Mouse (Mus musculus) intestine, embryonic 14.5 days (tissue): Measurements from ENCODE around the gene Klc1. TPM values are rescaled to one million over a fixed set of nuclear protein-coding genes. Genes with fewer than 3 reads are reported as not detected.

Source experiments
- ATAC-seq: fragments of 200-750 bp; cut with Nextera tagmentation; replicated peaks from 2 replicates; pipeline ENCODE4 v1.8.0; 2017; ENCODE audit warnings: low read depth, moderate number of reproducible peaks, moderate TSS enrichment, moderate library complexity; ENCODE audit not compliant: low FRiP score, low TSS enrichment
- DNase-seq: peaks from one replicate; pipeline ENCODE4 v3.0.0-alpha.2; 2018; ENCODE audit warnings: low spot score
- H3K27ac ChIP-seq: fragments of 300-500 bp; sonication (generic); 2 replicates; pipeline ENCODE4 v1.5.1; 2014; ENCODE audit warnings: low read depth, mild to moderate bottlenecking, control low read depth
- H3K27me3 ChIP-seq: fragments of 300-500 bp; sonication (generic); replicated peaks from 2 replicates; pipeline ENCODE4 v1.6.1; 2014; ENCODE audit warnings: low read length, control low read depth; ENCODE audit not compliant: control insufficient read depth, insufficient read depth
- H3K36me3 ChIP-seq: fragments of 300-500 bp; sonication (generic); 2 replicates; pipeline ENCODE4 v1.6.1; 2014; ENCODE audit warnings: low read length, control low read depth; ENCODE audit not compliant: control insufficient read depth, insufficient read depth
- H3K4me1 ChIP-seq: fragments of 300-500 bp; sonication (generic); replicated peaks from 2 replicates; pipeline ENCODE4 v1.6.1; 2014; ENCODE audit warnings: low read length, control low read depth, mixed read lengths; ENCODE audit not compliant: control insufficient read depth, insufficient read depth
- H3K4me2 ChIP-seq: fragments of 300-500 bp; sonication (generic); 2 replicates; pipeline ENCODE4 v1.6.1; 2014; ENCODE audit warnings: low read length
- H3K4me3 ChIP-seq: fragments of 300-500 bp; sonication (generic); 2 replicates; pipeline ENCODE4 v1.5.1; 2014; ENCODE audit warnings: low read depth, low read length, control low read depth, mixed read lengths
- H3K9ac ChIP-seq: fragments of 300-500 bp; sonication (generic); 2 replicates; pipeline ENCODE4 v1.6.1; 2014; ENCODE audit warnings: mild to moderate bottlenecking, low read length
- H3K9me3 ChIP-seq: fragments of 300-500 bp; sonication (generic); 2 replicates; pipeline ENCODE4 v1.6.1; 2016; ENCODE audit warnings: low read length, control low read depth; ENCODE audit not compliant: control insufficient read depth
- WGBS: fragments of 180-500 bp; shearing (Covaris S2); extraction: QIAGEN DNeasy Blood & Tissue Kit; methylation state at CpG from one replicate; pipeline ENCODE4 v1.1.7; 2014; 5-methylcytosine and 5-hydroxymethylcytosine counted together
- polyA plus RNA-seq: library from polyadenylated mRNA; unstranded; fragments of >200 nt; fragmentation: Nextera tagmentation; extraction: Ambion mirVana; gene quantifications from 2 replicates; pipeline ENCODE4 v1.2.1, GENCODE M21; 2014

Klc1 gene
- polyA plus RNA-seq, 1 experiment from 2014 or later: 109 TPM

DNA sequence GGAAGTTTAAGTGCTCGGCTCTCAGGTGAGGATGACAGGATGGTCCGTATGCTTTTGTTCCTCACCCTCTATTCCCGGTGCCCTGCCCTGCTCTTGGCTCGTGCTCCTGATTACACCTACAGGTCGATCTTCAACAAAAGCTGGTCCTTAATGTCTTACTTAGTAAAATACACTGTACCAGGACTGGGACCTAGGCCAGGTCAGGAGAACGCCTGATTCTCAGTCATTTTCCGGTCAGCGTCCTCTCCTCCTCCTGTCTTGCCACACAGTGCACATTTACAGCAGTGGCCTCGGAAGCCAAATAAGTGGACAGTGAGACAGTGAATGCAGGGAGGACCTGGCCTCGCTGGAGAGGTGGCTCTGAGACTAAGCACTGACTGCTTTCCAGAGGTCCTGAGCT, 12.0 kb downstream of the Klc1 start:
- ATAC-seq (no peak), DNase-seq (no peak)
- no peaks in the 10 kb centered on the region for H3K27me3 ChIP-seq
- H3K9me3 ChIP-seq: no peaks in the 10 kb centered on the region
- no peak overlapping the region for H3K4me3 ChIP-seq
- H3K4me2 ChIP-seq: no peak overlapping the region
- 85% methylated on average over 10 of the region's 10 CpGs for WGBS
- H3K27ac ChIP-seq: peak overlapping the region; percentile 70; the same call in 1 of the 2 replicates
- peaks cover 31% of the 10 kb centered on the region for H3K4me1 ChIP-seq
- H3K36me3 ChIP-seq: peaks cover 38% of the 10 kb centered on the region
- no peak overlapping the region for H3K9ac ChIP-seq

DNA sequence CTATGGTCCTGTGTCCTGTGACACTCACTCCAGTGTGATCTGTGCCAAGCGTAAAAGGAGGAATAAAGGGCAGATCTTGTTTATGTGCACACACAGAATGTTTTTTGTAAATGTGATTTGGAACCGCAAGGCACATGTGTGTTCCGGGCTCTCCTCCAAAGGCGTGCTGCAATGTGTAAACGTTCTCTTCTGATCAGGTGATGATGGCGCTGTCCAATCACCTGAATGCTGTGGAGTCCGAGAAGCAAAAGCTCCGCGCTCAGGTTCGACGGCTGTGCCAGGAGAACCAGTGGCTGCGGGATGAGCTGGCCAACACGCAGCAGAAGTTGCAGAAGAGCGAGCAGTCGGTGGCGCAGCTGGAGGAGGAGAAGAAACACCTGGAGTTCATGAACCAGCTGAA, 15.5 kb downstream of the Klc1 start:
- no peak overlapping the region for H3K4me2 ChIP-seq
- 0 out of 2 replicates have a peak, but pooled peaks cover 2% of the 10 kb centered on the region for H3K9me3 ChIP-seq
- H3K4me1 ChIP-seq: peaks cover 14% of the 10 kb centered on the region
- H3K4me3 ChIP-seq: no peak overlapping the region
- no peak overlapping the region for H3K27ac ChIP-seq
- ATAC-seq: no peak
- no peak for DNase-seq
- WGBS: 83% methylated on average over 16 of the region's 16 CpGs
- H3K9ac ChIP-seq: no peak overlapping the region
- H3K27me3 ChIP-seq: no peaks in the 10 kb centered on the region
- H3K36me3 ChIP-seq: peaks cover 71% of the 10 kb centered on the region

DNA sequence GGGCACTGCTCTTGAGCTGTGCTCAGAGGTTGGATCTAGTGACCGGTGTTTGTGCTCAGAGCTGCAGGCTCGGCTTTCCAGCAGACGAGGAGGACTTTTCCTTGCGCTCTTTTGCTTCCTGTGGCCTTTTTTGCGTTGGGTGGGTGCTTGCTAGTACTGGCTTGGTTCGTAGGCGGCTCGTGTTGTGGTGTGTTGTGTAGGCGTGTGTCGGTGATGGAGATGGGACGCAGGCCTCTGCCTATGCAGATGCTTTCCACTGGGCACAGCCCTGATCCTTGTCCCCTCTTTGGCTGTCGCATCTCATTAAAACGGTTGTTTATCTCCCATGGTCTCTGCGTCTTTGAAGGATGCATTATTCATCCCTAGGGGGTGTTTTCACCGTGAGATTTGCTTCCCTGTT, 16.2 kb downstream of the Klc1 start:
- Histone ChIP-seq H3K4me2 (no peak overlapping the region), H3K27me3 (no peaks in the 10 kb centered on the region), H3K27ac (no peak overlapping the region), H3K4me3 (no peak overlapping the region), H3K4me1 (peaks cover 7% of the 10 kb centered on the region), H3K36me3 (peaks cover 78% of the 10 kb centered on the region), H3K9me3 (0 out of 2 replicates have a peak, but pooled peaks cover 5% of the 10 kb centered on the region), H3K9ac (no peak overlapping the region)
- 84% methylated on average over 15 of the region's 15 CpGs for WGBS
- DNase-seq: no peak
- ATAC-seq: no peak

DNA sequence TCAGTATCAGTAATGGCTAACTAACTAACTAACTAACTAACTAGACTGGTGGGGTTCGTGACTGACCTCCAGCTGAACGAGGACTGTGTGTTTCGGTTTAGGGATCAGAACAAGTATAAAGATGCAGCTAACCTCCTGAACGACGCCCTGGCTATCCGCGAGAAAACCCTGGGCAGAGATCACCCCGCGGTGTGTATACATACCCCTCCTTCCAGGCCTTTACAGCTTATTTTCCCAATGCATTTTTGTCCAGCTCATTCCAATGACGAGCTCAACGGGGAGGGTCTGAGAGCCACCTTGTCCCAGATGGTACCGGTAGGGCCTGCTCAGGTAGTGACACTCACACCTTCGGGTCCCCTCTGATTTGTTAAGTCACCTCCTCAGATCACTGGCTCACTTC, 19.3 kb downstream of the Klc1 start:
- Histone ChIP-seq H3K4me3 (no peak overlapping the region), H3K4me2 (no peak overlapping the region), H3K9ac (no peak overlapping the region), H3K27ac (no peak overlapping the region), H3K36me3 (peaks cover 96% of the 10 kb centered on the region), H3K4me1 (no peaks in the 10 kb centered on the region), H3K27me3 (no peaks in the 10 kb centered on the region), H3K9me3 (0 out of 2 replicates have a peak, but pooled peaks cover 5% of the 10 kb centered on the region)
- DNase-seq (no peak), ATAC-seq (no peak)
- WGBS: 87% methylated on average over 13 of the region's 13 CpGs

DNA sequence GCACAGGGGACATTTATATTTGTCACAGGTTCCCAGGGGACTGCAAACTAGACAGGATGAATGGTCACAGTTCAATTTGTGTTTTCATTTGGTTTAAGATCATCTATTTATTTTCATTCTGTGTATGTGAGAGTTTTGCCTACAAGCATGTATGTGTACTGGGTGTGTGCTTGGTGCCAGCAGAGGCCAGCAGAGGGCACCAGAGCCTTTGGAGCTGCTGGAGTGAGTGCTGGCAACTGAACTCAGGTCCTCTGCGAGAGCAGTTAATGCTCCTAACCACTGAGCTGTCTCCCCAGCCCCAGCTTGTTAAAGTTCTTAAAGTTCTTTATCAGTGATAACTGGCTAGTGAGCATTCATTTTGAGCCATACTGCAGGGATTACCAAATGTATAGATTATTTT, 20.9 kb downstream of the Klc1 start:
- 100% methylated on average over 1 of the region's 1 CpGs for WGBS
- H3K27ac ChIP-seq: no peak overlapping the region
- no peak overlapping the region for H3K4me2 ChIP-seq
- H3K36me3 ChIP-seq: peaks cover 93% of the 10 kb centered on the region
- H3K27me3 ChIP-seq: no peaks in the 10 kb centered on the region
- no peak overlapping the region for H3K9ac ChIP-seq
- 0 out of 2 replicates have a peak, but pooled peaks cover 5% of the 10 kb centered on the region for H3K9me3 ChIP-seq
- DNase-seq (no peak), ATAC-seq (no peak)
- H3K4me3 ChIP-seq: no peak overlapping the region
- H3K4me1 ChIP-seq: no peaks in the 10 kb centered on the region

DNA sequence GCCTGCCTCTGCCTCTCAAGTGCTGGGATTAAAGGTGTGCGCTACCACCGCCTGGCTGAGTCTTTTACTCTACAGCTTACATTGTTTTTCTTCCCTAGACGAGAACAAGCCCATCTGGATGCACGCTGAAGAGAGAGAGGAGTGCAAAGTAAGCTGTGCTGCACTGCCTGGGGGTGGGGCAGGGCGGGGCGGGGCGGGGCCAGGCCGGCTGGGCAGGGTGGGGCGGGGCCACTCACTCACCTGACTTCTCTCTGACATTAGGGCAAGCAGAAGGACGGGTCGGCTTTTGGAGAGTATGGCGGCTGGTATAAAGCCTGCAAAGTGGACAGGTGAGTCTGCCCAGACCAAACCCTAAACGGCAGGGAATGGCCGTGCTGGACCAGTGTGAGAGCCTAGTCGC, 26.5 kb downstream of the Klc1 start:
- no peak overlapping the region for H3K9ac ChIP-seq
- no peaks in the 10 kb centered on the region for H3K27me3 ChIP-seq
- ATAC-seq (no peak), DNase-seq (no peak)
- H3K4me1 ChIP-seq: no peaks in the 10 kb centered on the region
- no peak overlapping the region for H3K4me3 ChIP-seq
- no peak overlapping the region for H3K27ac ChIP-seq
- WGBS: 61% methylated on average over 15 of the region's 15 CpGs
- H3K36me3 ChIP-seq: peaks cover 90% of the 10 kb centered on the region
- no peaks in the 10 kb centered on the region for H3K9me3 ChIP-seq
- H3K4me2 ChIP-seq: no peak overlapping the region

DNA sequence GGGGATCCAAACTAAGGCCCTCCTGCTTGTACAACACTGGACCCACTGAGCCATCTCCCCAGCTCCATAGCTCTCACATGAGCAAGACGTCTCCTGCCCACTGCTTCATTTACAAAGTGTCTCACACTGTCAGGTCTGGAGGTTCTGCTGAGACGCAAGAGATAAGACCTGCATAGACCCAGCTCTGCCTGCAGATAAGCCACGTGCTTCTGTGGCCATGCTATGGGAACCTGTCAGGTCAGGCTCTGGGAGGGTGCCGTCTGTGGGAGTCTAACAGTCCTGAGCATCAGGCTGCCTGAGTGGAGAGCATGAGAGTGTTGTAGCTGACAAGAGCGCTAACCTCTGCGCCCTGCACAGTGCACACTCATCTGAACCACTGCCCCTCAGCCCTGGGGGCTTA, 28.4 kb downstream of the Klc1 start:
- WGBS: 86% methylated on average over 6 of the region's 6 CpGs
- H3K9ac ChIP-seq: no peak overlapping the region
- H3K27ac ChIP-seq: no peak overlapping the region
- H3K9me3 ChIP-seq: no peaks in the 10 kb centered on the region
- H3K4me3 ChIP-seq: no peak overlapping the region
- H3K27me3 ChIP-seq: no peaks in the 10 kb centered on the region
- ATAC-seq (no peak), DNase-seq (no peak)
- H3K36me3 ChIP-seq: peaks cover 91% of the 10 kb centered on the region
- no peaks in the 10 kb centered on the region for H3K4me1 ChIP-seq
- no peak overlapping the region for H3K4me2 ChIP-seq

DNA sequence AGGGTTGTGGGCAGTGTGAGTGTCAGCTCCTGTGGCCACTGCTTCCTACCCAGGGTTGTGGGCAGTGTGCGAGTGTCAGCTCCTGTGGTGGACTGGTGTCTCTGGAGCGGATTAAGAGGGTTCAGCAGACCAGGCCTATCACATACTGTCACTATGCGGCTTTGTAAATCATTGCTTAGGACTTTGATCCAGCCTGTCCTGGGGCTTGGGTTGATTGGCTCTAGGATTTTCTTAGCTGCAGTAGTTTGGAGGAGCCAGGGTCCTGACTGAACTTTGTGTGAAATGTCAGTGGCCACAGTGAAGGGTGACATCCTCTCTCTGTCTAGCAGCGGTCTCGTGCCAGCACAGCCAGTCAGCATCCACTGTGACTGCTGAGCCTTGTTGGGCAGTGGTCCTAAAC, 31.4 kb downstream of the Klc1 start:
- no peaks in the 10 kb centered on the region for H3K27me3 ChIP-seq
- ATAC-seq (0 out of 2 replicates have a peak, but pooled peaks have one; percentile 26), DNase-seq (no peak)
- H3K27ac ChIP-seq: no peak overlapping the region
- no peak overlapping the region for H3K4me2 ChIP-seq
- H3K9me3 ChIP-seq: no peaks in the 10 kb centered on the region
- H3K4me3 ChIP-seq: no peak overlapping the region
- 87% methylated on average over 5 of the region's 5 CpGs for WGBS
- H3K4me1 ChIP-seq: no peaks in the 10 kb centered on the region
- no peak overlapping the region for H3K9ac ChIP-seq
- peaks cover 97% of the 10 kb centered on the region for H3K36me3 ChIP-seq

DNA sequence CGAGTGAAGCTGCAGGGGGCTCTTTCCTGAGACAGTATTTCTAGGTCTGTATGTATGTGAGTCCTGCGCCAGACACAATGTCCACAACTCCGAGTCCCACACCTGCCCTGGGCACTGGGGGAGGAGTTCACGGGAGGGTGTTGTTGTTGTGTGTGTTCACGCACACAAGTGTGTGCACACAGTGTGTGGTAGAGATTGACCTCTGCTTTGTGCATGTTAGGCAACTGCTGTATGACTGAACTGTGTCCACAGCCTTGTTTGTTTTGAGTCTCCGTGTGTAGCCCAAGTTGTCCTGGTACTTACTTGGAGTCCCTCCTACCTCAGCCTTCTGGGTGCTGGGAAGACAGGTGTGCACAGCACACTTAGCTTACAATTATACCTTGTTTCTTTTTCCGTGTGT, 32.0 kb downstream of the Klc1 start:
- Histone ChIP-seq H3K4me3 (no peak overlapping the region), H3K4me1 (no peaks in the 10 kb centered on the region), H3K9me3 (no peaks in the 10 kb centered on the region), H3K27ac (no peak overlapping the region), H3K4me2 (no peak overlapping the region), H3K36me3 (peaks cover 98% of the 10 kb centered on the region), H3K27me3 (no peaks in the 10 kb centered on the region), H3K9ac (no peak overlapping the region)
- ATAC-seq: 0 out of 2 replicates have a peak, but pooled peaks have one; percentile 7
- DNase-seq: no peak
- 87% methylated on average over 7 of the region's 7 CpGs for WGBS
